Mouse (Mus musculus) c-Kit-positive CD71-positive TER-119-negative erythroid progenitor cells, embryonic 14.5 days (primary cell): ENCODE results near the gene Gm20388.
A peak's percentile ranks its signal among the peaks of the same experiment; 100 is the strongest.
"Not testable (repeated sequence)": the region's sequence is repeated elsewhere in the genome, so short reads cannot be mapped to it uniquely, and the experiment has no call there.

Experiments
- DNase-seq: peaks from one replicate; pipeline ENCODE4 v3.0.0-alpha.2; 2013; ENCODE audit warnings: low read depth

The Gm20388 gene

GRCm38 (mm10) chr8:123497699-123498098, 3587.1 kb downstream of the Gm20388 start:
- no peak for DNase-seq

GRCm38 (mm10) chr8:123498963-123499362, 3588.3 kb downstream of the Gm20388 start:
- DNase-seq, result peak; percentile 20

- no peak for DNase-seq
Measured at GRCm38 (mm10) chr8:123499556-123499955, 3588.9 kb downstream of the Gm20388 start.

- no peak for DNase-seq
Measured at GRCm38 (mm10) chr8:123502192-123502591, 3591.6 kb downstream of the Gm20388 start.

DNA sequence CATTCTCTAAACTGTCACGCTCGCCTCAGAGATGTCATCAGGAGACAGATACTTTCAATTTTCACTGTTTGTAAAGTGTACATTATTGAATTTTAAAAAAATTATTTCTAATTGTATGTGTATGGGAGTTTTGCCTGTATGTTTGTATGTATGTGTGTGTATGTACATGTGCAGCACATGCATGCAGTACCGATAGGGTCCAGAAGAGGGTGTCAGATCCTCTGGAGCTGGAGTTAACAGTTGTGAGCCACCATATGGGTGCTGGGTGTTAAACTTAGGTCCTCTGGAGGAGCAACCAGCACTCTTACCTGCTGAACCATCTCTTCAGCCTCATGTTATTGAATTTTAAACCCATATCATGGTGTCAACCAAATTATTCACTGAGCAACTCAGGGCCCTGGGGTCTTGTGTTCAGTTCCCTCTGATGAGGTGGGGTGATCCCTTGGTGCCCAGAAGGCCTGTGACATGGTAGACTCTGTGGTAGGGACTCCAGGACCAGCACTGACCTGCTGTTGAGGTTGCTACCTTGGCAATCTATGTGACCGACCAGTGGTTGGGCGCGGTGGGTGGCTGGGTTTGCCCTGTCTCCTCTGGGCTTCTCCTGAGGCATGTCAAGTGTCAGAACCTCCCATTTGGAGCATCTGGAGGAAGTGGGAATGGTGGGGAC, 3593.3 kb downstream of the Gm20388 start:
- DNase-seq, result no peak

DNA sequence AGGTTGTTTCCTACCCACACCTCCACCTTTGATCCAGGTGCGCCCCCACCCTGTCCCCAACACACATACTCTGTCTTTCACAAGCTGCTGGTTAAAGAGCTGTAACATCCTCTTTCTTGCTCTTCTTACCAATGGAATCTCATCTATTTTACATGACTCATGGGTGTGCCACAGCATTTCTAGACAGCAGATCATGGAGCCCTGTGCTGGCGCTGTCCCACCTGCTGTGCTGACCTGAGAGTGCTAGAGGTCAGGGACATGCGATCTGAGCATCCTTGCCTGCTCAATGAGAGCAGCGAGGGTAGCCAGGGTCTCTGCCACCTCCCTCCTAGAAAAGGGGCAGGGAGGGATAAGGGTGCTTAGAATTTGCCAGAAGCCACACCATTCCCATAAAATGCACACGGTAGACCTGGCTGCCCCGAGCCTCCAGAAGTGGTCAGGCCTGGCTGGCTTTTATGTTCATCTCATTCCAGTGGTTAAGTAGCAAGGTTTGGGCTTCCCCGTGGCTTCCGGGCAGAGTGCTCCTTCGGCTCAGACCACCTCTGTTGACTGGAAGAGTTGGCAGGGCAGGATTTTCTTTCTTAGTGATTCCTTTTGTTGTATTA, 3594.1 kb downstream of the Gm20388 start:
- DNase-seq, result no peak

GRCm38 (mm10) chr8:123505267-123505666, 3594.6 kb downstream of the Gm20388 start:
- no peak for DNase-seq

GRCm38 (mm10) chr8:123505695-123506094, 3595.1 kb downstream of the Gm20388 start:
- no peak for DNase-seq

GRCm38 (mm10) chr8:123507153-123507552, 3596.5 kb downstream of the Gm20388 start:
- no peak for DNase-seq

DNA sequence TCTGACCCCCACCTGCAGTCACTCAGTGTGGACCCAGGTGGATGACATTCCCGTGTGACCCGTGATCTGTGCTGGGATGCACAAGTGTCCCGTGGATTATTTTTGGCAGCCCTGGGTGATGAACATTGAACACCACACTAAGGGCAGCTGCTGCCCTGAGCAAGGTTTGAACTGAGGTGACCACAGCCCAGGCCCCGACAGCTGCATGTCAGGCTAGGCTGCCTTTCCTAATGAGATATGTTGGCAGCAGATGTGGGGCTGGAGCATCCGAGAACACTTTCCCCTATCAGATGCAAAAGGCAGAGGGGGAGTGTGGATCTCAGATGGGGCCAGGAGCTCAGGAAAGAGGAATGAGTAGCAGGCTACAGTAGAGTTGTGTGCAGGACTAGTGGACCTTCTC, 3600.2 kb downstream of the Gm20388 start:
- DNase-seq, result no peak

- no peak for DNase-seq
Measured at GRCm38 (mm10) chr8:123514136-123514535, 3603.5 kb downstream of the Gm20388 start.

GRCm38 (mm10) chr8:123514781-123515539, 3604.3 kb downstream of the Gm20388 start, which contains the start of gene Dbndd1:
Gene Dbndd1, minus strand, starts transcription at chr8:123515463.
- no peak for DNase-seq

DNA sequence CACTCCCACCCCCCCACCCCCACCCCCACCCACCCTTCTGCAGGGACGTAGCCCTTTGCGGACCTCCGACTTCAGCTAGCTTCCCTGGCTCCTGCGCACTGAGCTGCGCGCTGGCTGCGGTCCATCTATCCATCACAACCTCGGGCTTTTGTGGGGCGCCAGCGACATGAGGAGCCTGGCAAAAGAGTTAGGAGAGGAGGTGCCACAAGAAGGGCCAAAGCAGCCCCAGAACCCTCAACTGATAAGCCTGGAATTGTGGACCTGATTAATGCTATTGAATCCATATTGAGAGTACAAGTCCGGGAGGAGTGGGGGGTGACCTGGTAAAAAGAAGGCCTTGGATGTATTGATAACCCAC, 3604.9 kb downstream of the Gm20388 start:
- DNase-seq, result no peak

- no peak for DNase-seq
Measured at GRCm38 (mm10) chr8:123516596-123516995, 3606.0 kb downstream of the Gm20388 start.

DNA sequence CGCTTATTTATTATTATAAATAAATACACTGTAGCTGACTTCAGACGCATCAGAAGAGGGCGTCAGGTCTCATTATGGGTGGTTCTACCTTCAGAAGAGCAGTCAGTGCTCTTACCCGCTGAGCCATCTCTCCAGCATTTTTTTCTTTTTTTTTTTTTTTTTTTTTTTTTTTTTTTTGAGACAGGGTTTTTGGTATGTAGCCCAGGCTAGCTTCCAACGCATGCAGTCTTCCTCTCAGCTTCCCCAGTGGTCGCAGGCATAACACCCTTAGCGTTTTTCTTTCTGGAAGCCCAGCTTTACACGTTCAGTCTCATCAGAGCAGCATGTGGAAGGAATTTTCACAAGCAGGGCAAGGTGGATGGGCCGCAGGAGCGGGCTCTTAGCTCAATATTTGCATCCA, 3607.5 kb downstream of the Gm20388 start:
- DNase-seq, result no peak

DNA sequence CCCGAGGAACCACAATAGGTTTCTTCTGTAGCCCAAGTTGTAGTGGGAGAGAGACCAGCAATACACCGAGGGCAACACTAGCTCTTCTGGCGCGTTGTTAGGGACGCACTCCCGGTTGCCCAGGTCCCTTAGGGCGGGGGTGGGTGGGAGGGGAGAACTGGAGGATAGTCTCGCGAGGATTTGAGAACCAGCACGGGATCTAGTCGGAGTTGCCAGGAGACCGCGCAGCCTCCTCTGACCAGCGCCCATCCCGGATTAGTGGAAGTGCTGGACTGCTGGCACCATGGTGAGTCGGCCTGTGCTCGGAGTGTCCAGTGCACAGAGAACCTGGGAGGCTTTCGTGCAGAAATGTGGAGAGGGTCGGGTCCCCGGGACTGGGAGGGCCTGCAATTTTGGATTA, 3608.0 kb downstream of the Gm20388 start, which contains the start of gene Gas8:
Gene Gas8, plus strand, starts transcription at position 168 of the 400 bp plus-strand sequence.
- peak; percentile 84 for DNase-seq

- not testable (repeated sequence) for DNase-seq
Measured at GRCm38 (mm10) chr8:123520048-123520447, 3609.4 kb downstream of the Gm20388 start.

DNA sequence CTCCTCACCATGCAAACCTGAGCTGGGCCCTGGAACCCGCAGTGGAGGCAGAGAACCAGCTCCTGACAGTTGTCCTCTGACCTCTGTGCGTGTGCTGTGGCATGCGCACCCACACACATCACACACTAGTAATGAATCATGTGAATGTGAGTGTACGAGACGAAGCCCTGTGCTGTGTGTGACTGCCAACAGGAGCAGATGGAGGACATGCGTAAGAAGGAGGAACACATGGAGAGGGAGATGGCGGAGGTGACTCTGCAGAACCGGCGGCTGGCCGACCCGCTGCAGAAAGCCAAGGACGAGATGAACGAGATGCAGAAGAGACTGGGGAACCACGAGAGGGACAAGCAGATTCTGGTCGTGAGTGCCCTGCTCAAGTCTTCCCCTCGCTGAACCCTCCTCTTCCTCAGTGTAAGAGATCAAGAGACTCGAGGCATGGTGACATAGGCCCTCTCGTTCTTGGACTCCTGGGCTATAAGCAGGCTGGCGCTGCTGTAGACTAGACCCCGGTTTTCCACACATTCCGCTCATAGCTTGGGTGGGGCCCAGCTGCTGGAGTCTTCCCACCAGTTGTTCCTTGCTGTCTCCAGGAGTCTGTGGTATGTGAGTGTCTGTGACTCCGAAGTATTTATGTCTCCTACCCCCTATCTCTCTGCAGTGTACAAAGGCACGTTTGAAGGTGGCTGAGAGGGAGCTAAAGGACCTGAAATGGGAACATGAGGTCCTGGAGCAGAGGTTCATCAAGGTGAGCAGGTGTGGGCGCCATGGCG, 3617.3 kb downstream of the Gm20388 start:
- no peak for DNase-seq

DNA sequence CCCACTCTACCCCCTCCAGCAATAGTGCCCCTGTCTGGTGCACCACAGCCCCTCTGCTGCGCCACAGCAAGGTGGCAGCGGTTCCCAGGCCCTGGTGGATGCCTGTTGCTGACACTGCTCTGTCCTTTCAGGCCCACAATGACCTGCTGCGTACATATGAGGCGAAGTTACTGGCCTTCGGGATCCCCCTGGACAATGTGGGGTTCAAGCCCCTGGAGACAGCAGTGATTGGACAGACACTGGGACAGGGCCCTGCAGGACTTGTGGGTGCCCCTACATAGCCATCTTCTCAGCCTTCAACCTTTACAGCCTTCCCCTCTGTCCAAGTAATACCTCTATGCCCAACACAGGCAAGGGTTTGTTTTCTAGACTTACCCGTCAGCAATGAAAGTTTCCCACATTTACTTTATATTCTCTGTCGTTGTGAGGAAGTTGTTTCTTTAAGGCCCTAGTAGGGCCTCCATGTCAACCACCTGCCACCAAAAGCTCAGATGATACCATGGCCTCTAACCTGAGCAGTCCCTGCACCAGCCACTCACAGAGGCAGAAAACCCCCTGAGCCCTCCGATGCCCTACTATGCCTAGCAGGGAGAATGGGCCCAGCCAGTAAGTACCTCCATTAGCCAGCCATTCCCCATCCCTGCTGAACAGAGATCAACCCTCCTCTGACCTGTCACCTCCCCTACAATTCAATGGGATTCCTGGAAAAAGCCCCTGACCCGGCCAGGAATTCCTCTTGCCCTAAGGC, 3625.8 kb downstream of the Gm20388 start:
- DNase-seq, result no peak

- no peak for DNase-seq
Measured at GRCm38 (mm10) chr8:123536990-123537380, 3626.3 kb downstream of the Gm20388 start.

- not testable (repeated sequence) for DNase-seq
Measured at GRCm38 (mm10) chr8:123537641-123538040, 3627.0 kb downstream of the Gm20388 start.

- not testable (repeated sequence) for DNase-seq
Measured at GRCm38 (mm10) chr8:123564221-123564620, 3653.6 kb downstream of the Gm20388 start.
